Mouse (Mus musculus) heart, postnatal 10 days (tissue): ENCODE results near the gene Pacs1. TPM values are rescaled to one million over a fixed set of nuclear protein-coding genes. Genes with fewer than 3 reads are reported as not detected.

ENCODE experiments used
- DNase-seq, 2 experiments: peaks; one replicate each; pipeline ENCODE4 v3.0.0; 2021
- intact Hi-C: fragments of 180-260 bp; cut with DNase I; formaldehyde crosslinking; loops from one replicate; pipeline ENCODE4 v1.15.1; 2025
- total RNA-seq, 2 experiments: library from RNA; stranded (reverse); gene quantifications; 2 replicates each; pipeline ENCODE4 v1.2.3; 2021

Gene Pacs1
- total RNA-seq: 10 to 100 TPM; 24.5 to 27.8 TPM

- intact Hi-C loops: no loop called here
- peak; percentile 93 for DNase-seq
These were observed at the start of gene Pacs1 for GRCm38 (mm10) chr19:5272801-5273733. Pacs1 (minus strand) TSS chr19:5273119.

GRCm38 (mm10) chr19:5313189-5313588 lies 40.3 kb upstream of the Pacs1 start:
- DNase-seq: no peak
- intact Hi-C loops: no loop called here

GRCm38 (mm10) chr19:5309025-5309424 lies 36.1 kb upstream of the Pacs1 start:
- intact Hi-C loops: no loop called here

GRCm38 (mm10) chr19:5306968-5307734 lies 34.2 kb upstream of the Pacs1 start:
- DNase-seq: peak in 1 of 2 experiments; percentile 35
- intact Hi-C loops: no loop called here

More at GRCm38 (mm10) chr19:5309025-5309424, 36.1 kb upstream of the Pacs1 start:
- no peak for DNase-seq

- intact Hi-C loops: no loop called here
- DNase-seq: peak in 1 of 2 experiments; percentile 21
These were observed 33.4 kb upstream of the Pacs1 start for GRCm38 (mm10) chr19:5306279-5306678.

- intact Hi-C loops: loop anchor here (1.0 kb wide), 1 partner anchor 46 kb away; no protein-coding TSS in a partner anchor
- peak; percentile 60 to 78 for DNase-seq
These were observed 29.5 kb upstream of the Pacs1 start for GRCm38 (mm10) chr19:5302455-5302854.

GRCm38 (mm10) chr19:5300588-5300987 lies 27.7 kb upstream of the Pacs1 start:
- no peak for DNase-seq
- intact Hi-C loops: no loop called here

GRCm38 (mm10) chr19:5297903-5298800 lies 25.2 kb upstream of the Pacs1 start, which contains the start of gene Gal3st3:
Gal3st3 (plus strand) TSS chr19:5298331.
- intact Hi-C loops: loop anchor here (2.0 kb wide), 1 partner anchor 49 kb away; no protein-coding TSS in a partner anchor
- DNase-seq: peak in 1 of 2 experiments; percentile 19

- no peak for DNase-seq
- intact Hi-C loops: loop anchor here (2.0 kb wide), 1 partner anchor 50 kb away; no protein-coding TSS in a partner anchor
These were observed 23.7 kb upstream of the Pacs1 start for GRCm38 (mm10) chr19:5296630-5297029.

GRCm38 (mm10) chr19:5295736-5296075 lies 22.8 kb upstream of the Pacs1 start:
- no peak for DNase-seq
- intact Hi-C loops: loop anchor here (2.0 kb wide), 2 partner anchors 21 to 51 kb away; no protein-coding TSS in a partner anchor

- peak; percentile 99 to 100 for DNase-seq
- intact Hi-C loops: loop anchor here (2.0 kb wide), 1 partner anchor 20 kb away; no protein-coding TSS in a partner anchor
These were observed 22.2 kb upstream of the Pacs1 start, which contains the start of gene Sf3b2 for GRCm38 (mm10) chr19:5294972-5295735. Sf3b2 (minus strand) TSS chr19:5295455.

GRCm38 (mm10) chr19:5278381-5278780 lies 5.5 kb upstream of the Pacs1 start:
- intact Hi-C loops: no loop called here
- no peak for DNase-seq

GRCm38 (mm10) chr19:5277140-5277539 lies 4.2 kb upstream of the Pacs1 start:
- intact Hi-C loops: no loop called here
- DNase-seq: no peak

- DNase-seq: no peak
- intact Hi-C loops: no loop called here
These were observed 3.6 kb upstream of the Pacs1 start for GRCm38 (mm10) chr19:5276531-5276930.

- DNase-seq: no peak
- intact Hi-C loops: loop anchor here (2.0 kb wide), 2 partner anchors 19 to 79 kb away; partner anchors contain the start of gene Sf3b2
These were observed 2.8 kb upstream of the Pacs1 start for GRCm38 (mm10) chr19:5275736-5276135.

- DNase-seq: no peak
- intact Hi-C loops: loop anchor here (2.0 kb wide), 2 partner anchors 20 to 78 kb away; partner anchors contain the start of gene Sf3b2
These were observed 1.7 kb upstream of the Pacs1 start for GRCm38 (mm10) chr19:5274641-5275040.

- peak; percentile 48 to 50 for DNase-seq
- intact Hi-C loops: loop anchor here (2.0 kb wide), 2 partner anchors 21 to 77 kb away; partner anchors contain the start of gene Sf3b2
These were observed 997 bp upstream of the Pacs1 start for GRCm38 (mm10) chr19:5273916-5274315.

GRCm38 (mm10) chr19:5272326-5272795 lies 558 bp downstream of the Pacs1 start:
- DNase-seq: peak; percentile 48 to 59
- intact Hi-C loops: no loop called here

GRCm38 (mm10) chr19:5271430-5271829 lies 1.5 kb downstream of the Pacs1 start:
- intact Hi-C loops: no loop called here
- no peak for DNase-seq
